Mouse (Mus musculus): ENCODE results near the gene Tldc1.

GRCm38 (mm10) chr8:119819976-119820375, 41.8 kb upstream of the Tldc1 start:
- no peak for TF ChIP-seq CTCF (IDR thresholded peaks at IDR 0.05; ENCODE audit: low read depth, low read length)
- TF ChIP-seq GATA1 (IDR thresholded peaks at IDR 0.05; ENCODE audit: borderline replicate concordance, low read length), result no peak

Measured in G1E (cell line).